Mouse (Mus musculus): ENCODE data around the gene Pxmp2. TPM values are rescaled to one million over a fixed set of nuclear protein-coding genes. Genes with fewer than 3 reads are reported as not detected.

Gene Pxmp2
- 10 to 100 TPM; 11.2 to 12.0 TPM for total RNA-seq (2021)
- long read RNA-seq, experiment 1, transcript Pxmp2-201 (5 exons, 1,041 nt) = major isoform, 7 of 10 reads
- long read RNA-seq, experiment 1, partial matches to known transcripts = 0 of 10 reads
- long read RNA-seq, experiment 1, other reads (novel, unspliced or antisense) = 2 of 10 reads
- long read RNA-seq, experiment 2, transcript Pxmp2-201 (5 exons, 1,041 nt) = major isoform, 16 of 17 reads
- long read RNA-seq, experiment 2, partial matches to known transcripts = 0 of 17 reads
- long read RNA-seq, experiment 2, other reads (novel, unspliced or antisense) = 0 of 17 reads

- DNase-seq (ENCODE audit: low spot score in 2 of 2) = peak; percentile 78 to 89
These were observed at the start of gene Pxmp2, which contains the start of gene Pole for GRCm38 (mm10) chr5:110285770-110286445. Gene Pxmp2, minus strand, starts transcription at chr5:110286186. Gene Pole, plus strand, starts transcription at chr5:110286306.

GRCm38 (mm10) chr5:110330508-110330907, 44.5 kb upstream of the Pxmp2 start:
- DNase-seq (ENCODE audit: low spot score in 2 of 2) = no peak

- DNase-seq (ENCODE audit: low spot score in 2 of 2) = no peak
These were observed 27.1 kb upstream of the Pxmp2 start for GRCm38 (mm10) chr5:110313127-110313526.

GRCm38 (mm10) chr5:110308861-110309260, 22.9 kb upstream of the Pxmp2 start:
- no peak for DNase-seq (ENCODE audit: low spot score in 2 of 2)

- DNase-seq (ENCODE audit: low spot score in 2 of 2) = no peak
These were observed 14.6 kb upstream of the Pxmp2 start for GRCm38 (mm10) chr5:110300591-110300990.

GRCm38 (mm10) chr5:110296637-110297036, 10.7 kb upstream of the Pxmp2 start:
- no peak for DNase-seq (ENCODE audit: low spot score in 2 of 2)

- DNase-seq (ENCODE audit: low spot score in 2 of 2) = no peak
These were observed 5.7 kb upstream of the Pxmp2 start for GRCm38 (mm10) chr5:110291649-110292048.

GRCm38 (mm10) chr5:110287084-110287475, 1.1 kb upstream of the Pxmp2 start:
- no peak for DNase-seq (ENCODE audit: low spot score in 2 of 2)

GRCm38 (mm10) chr5:110286446-110287083, 579 bp upstream of the Pxmp2 start:
- no peak for DNase-seq (ENCODE audit: low spot score in 2 of 2)

- DNase-seq (ENCODE audit: low spot score in 2 of 2) = no peak
These were observed 830 bp downstream of the Pxmp2 start for GRCm38 (mm10) chr5:110285156-110285555.

- no peak for DNase-seq (ENCODE audit: low spot score in 2 of 2)
These were observed 1.4 kb downstream of the Pxmp2 start for GRCm38 (mm10) chr5:110284536-110284935.

- DNase-seq (ENCODE audit: low spot score in 2 of 2) = no peak
These were observed 4.0 kb downstream of the Pxmp2 start for GRCm38 (mm10) chr5:110281984-110282383.

- DNase-seq (ENCODE audit: low spot score in 2 of 2) = no peak
These were observed 9.1 kb downstream of the Pxmp2 start for GRCm38 (mm10) chr5:110276910-110277309.

GRCm38 (mm10) chr5:110276391-110276790, 9.6 kb downstream of the Pxmp2 start:
- DNase-seq (ENCODE audit: low spot score in 2 of 2) = no peak

GRCm38 (mm10) chr5:110274846-110275245, 11.1 kb downstream of the Pxmp2 start:
- no peak for DNase-seq (ENCODE audit: low spot score in 2 of 2)

- DNase-seq (ENCODE audit: low spot score in 2 of 2) = no peak
These were observed 11.8 kb downstream of the Pxmp2 start for GRCm38 (mm10) chr5:110274147-110274546.

- no peak for DNase-seq (ENCODE audit: low spot score in 2 of 2)
These were observed 15.7 kb downstream of the Pxmp2 start for GRCm38 (mm10) chr5:110270242-110270641.

GRCm38 (mm10) chr5:110269141-110270101, 16.6 kb downstream of the Pxmp2 start, which contains the start of gene Pgam5:
Gene Pgam5, minus strand, starts transcription at chr5:110269913.
- peak; percentile 89 to 92 for DNase-seq (ENCODE audit: low spot score in 2 of 2)

- no peak for DNase-seq (ENCODE audit: low spot score in 2 of 2)
These were observed 19.0 kb downstream of the Pxmp2 start for GRCm38 (mm10) chr5:110266941-110267340.

- no peak for DNase-seq (ENCODE audit: low spot score in 2 of 2)
These were observed 41.9 kb downstream of the Pxmp2 start for GRCm38 (mm10) chr5:110244091-110244490.

GRCm38 (mm10) chr5:110232346-110232745, 53.6 kb downstream of the Pxmp2 start:
- no peak for DNase-seq (ENCODE audit: low spot score in 2 of 2)

All from layer of hippocampus, postnatal 14 days (tissue).